Mouse (Mus musculus) liver, embryonic 14.5 days (tissue): ENCODE data around the gene Parvb. TPM values are rescaled to one million over a fixed set of nuclear protein-coding genes. Genes with fewer than 3 reads are reported as not detected.
A peak's percentile ranks its signal among the peaks of the same experiment; 100 is the strongest.

Experiments
- ATAC-seq: fragments of 200-750 bp; cut with Nextera tagmentation; 2 replicates; pipeline ENCODE4 v1.8.0; 2017; ENCODE audit warnings: moderate number of reproducible peaks, mild to moderate bottlenecking, moderate library complexity; ENCODE audit not compliant: insufficient read depth
- DNase-seq, 3 experiments: peaks; one replicate each; pipeline ENCODE4 v3.0.0-alpha.2; 2012 to 2013; ENCODE audit warnings: low read depth in 3 of 3, low spot score in 3 of 3
- H3K27ac ChIP-seq: fragments of 300-500 bp; sonication (generic); 2 replicates; pipeline ENCODE4 v1.5.1; 2014; ENCODE audit warnings: moderate library complexity, mild to moderate bottlenecking, control low read depth, inconsistent platforms
- H3K27me3 ChIP-seq: fragments of 300-500 bp; sonication (generic); 2 replicates; pipeline ENCODE4 v1.6.1; 2014; ENCODE audit warnings: mild to moderate bottlenecking, low read length, moderate library complexity; ENCODE audit not compliant: control insufficient read depth, insufficient read depth
- H3K36me3 ChIP-seq: fragments of 300-500 bp; sonication (generic); replicated peaks from 2 replicates; pipeline ENCODE4 v1.6.1; 2014; ENCODE audit warnings: low read depth; ENCODE audit not compliant: control insufficient read depth, insufficient read depth
- H3K4me1 ChIP-seq, 2 experiments: fragments of 200-500 bp in 1 of 2; fragments of 300-500 bp in 1 of 2; sonication (generic) in 1 of 2; replicated peaks; 2 replicates each; pipeline ENCODE4 v1.6.1; 2012 to 2014; ENCODE audit warnings: antibody characterized with exemption in 1 of 2, inconsistent platforms in 1 of 2, low read length in 1 of 2; ENCODE audit not compliant: control insufficient read depth in 2 of 2, insufficient read depth in 2 of 2
- H3K4me2 ChIP-seq: fragments of 300-500 bp; sonication (generic); 2 replicates; pipeline ENCODE4 v1.6.1; 2014; ENCODE audit warnings: low read depth, mild to moderate bottlenecking, control low read depth, moderate library complexity
- H3K4me3 ChIP-seq, 2 experiments: fragments of 200-500 bp in 1 of 2; fragments of 300-500 bp in 1 of 2; sonication (generic) in 1 of 2; 2 replicates each; pipeline ENCODE4 v1.5.1; 2012 to 2014; ENCODE audit warnings: low read depth in 2 of 2, low read length in 2 of 2, mild to moderate bottlenecking in 2 of 2, control low read depth in 1 of 2, inconsistent platforms in 1 of 2, moderate library complexity in 1 of 2; ENCODE audit not compliant: insufficient read depth in 1 of 2
- H3K9ac ChIP-seq: fragments of 300-500 bp; sonication (generic); replicated peaks from 2 replicates; pipeline ENCODE4 v1.6.1; 2014; ENCODE audit warnings: mild to moderate bottlenecking, control low read depth, moderate library complexity
- H3K9me3 ChIP-seq: fragments of 300-500 bp; sonication (generic); 2 replicates; pipeline ENCODE4 v1.6.1; 2016; ENCODE audit warnings: low read length, mixed read lengths; ENCODE audit not compliant: control insufficient read depth
- CTCF ChIP-seq: IDR thresholded peaks from 2 replicates; pipeline ENCODE4 v1.5.1; 2016; ENCODE audit warnings: antibody characterized with exemption, low read depth, control low read depth
- EP300 ChIP-seq: IDR thresholded peaks from 2 replicates; pipeline ENCODE4 v1.6.1; 2016; ENCODE audit warnings: antibody characterized with exemption, low read depth
- WGBS: fragments of 180-500 bp; shearing (Covaris S2); extraction: QIAGEN DNeasy Blood & Tissue Kit; methylation state at CpG from one replicate; pipeline ENCODE4 v1.1.7; 2014; ENCODE audit not compliant: insufficient replicate concordance; 5-methylcytosine and 5-hydroxymethylcytosine counted together
- polyA plus RNA-seq, 2 experiments: library from polyadenylated mRNA; depleted of rRNA in 1 of 2; stranded (reverse) in 1 of 2; unstranded in 1 of 2; fragments of >200 nt; fragmentation: Nextera tagmentation in 1 of 2; extraction: Ambion mirVana in 1 of 2; gene quantifications; 2 replicates each; pipeline versions ENCODE4 v1.2.1 to v1.2.3; 2012 to 2014

The Parvb gene
- polyA plus RNA-seq, 2 experiments: 7.3 to 22.6 TPM

GRCm38 (mm10) chr15:84336281-84336817 is 104.5 kb downstream of the Parvb start:
- 45% methylated on average over 12 of the region's 12 CpGs for WGBS
- H3K9me3 ChIP-seq: no peaks in the 10 kb centered on the region
- ATAC-seq (no peak), DNase-seq (no peak)
- no peak overlapping the region for H3K4me2 ChIP-seq
- H3K9ac ChIP-seq: no peak overlapping the region
- no peak overlapping the region for H3K4me3 ChIP-seq
- H3K4me1 ChIP-seq: no peaks in the 10 kb centered on the region; a peak in 1 of 4 replicates
- TF ChIP-seq EP300 (no peak), CTCF (no peak)
- no peaks in the 10 kb centered on the region for H3K27me3 ChIP-seq
- no peak overlapping the region for H3K27ac ChIP-seq
- H3K36me3 ChIP-seq: no peaks in the 10 kb centered on the region

- Histone ChIP-seq H3K9ac (no peak overlapping the region), H3K36me3 (no peaks in the 10 kb centered on the region), H3K27me3 (no peaks in the 10 kb centered on the region), H3K9me3 (no peaks in the 10 kb centered on the region), H3K4me1 (no peaks in the 10 kb centered on the region; a peak in 1 of 4 replicates), H3K27ac (no peak overlapping the region), H3K4me2 (no peak overlapping the region), H3K4me3 (no peak overlapping the region)
- TF ChIP-seq CTCF: no peak
- TF ChIP-seq EP300: no peak
- 50% methylated on average over 5 of the region's 5 CpGs for WGBS
- DNase-seq (no peak), ATAC-seq (no peak)
Measured at GRCm38 (mm10) chr15:84337599-84337998, 105.8 kb downstream of the Parvb start.

GRCm38 (mm10) chr15:84340926-84341325 is 109.1 kb downstream of the Parvb start:
- Histone ChIP-seq H3K4me2 (no peak overlapping the region), H3K36me3 (no peaks in the 10 kb centered on the region), H3K4me3 (no peak overlapping the region), H3K4me1 (no peaks in the 10 kb centered on the region; a peak in 1 of 4 replicates), H3K27me3 (no peaks in the 10 kb centered on the region), H3K27ac (no peak overlapping the region), H3K9me3 (no peaks in the 10 kb centered on the region), H3K9ac (no peak overlapping the region)
- ATAC-seq: no peak
- WGBS: 23% methylated on average over 2 of the region's 2 CpGs
- DNase-seq: no peak
- TF ChIP-seq EP300: no peak
- no peak for TF ChIP-seq CTCF

GRCm38 (mm10) chr15:84348769-84349168 is 116.9 kb downstream of the Parvb start:
- peaks cover 4% of the 10 kb centered on the region for H3K9me3 ChIP-seq
- no peak overlapping the region for H3K27ac ChIP-seq
- H3K4me3 ChIP-seq: no peak overlapping the region
- no peaks in the 10 kb centered on the region for H3K27me3 ChIP-seq
- peak; percentile 63 for TF ChIP-seq CTCF
- no peak for TF ChIP-seq EP300
- ATAC-seq: no peak
- 68% methylated on average over 4 of the region's 4 CpGs for whole genome bisulfite sequencing
- no peak overlapping the region for H3K9ac ChIP-seq
- DNase-seq: no peak
- H3K36me3 ChIP-seq: no peaks in the 10 kb centered on the region
- 0 out of 4 replicates have a peak, but pooled peaks cover 0 to 3% of the 10 kb centered on the region in 2 experiments for H3K4me1 ChIP-seq
- H3K4me2 ChIP-seq: no peak overlapping the region

GRCm38 (mm10) chr15:84349915-84350738 is 118.3 kb downstream of the Parvb start:
- Histone ChIP-seq H3K4me3 (no peak overlapping the region), H3K36me3 (no peaks in the 10 kb centered on the region), H3K27me3 (no peaks in the 10 kb centered on the region), H3K9me3 (peaks cover 4% of the 10 kb centered on the region), H3K9ac (no peak overlapping the region), H3K27ac (no peak overlapping the region), H3K4me1 (0 out of 4 replicates have a peak, but pooled peaks cover 0 to 5% of the 10 kb centered on the region in 2 experiments), H3K4me2 (no peak overlapping the region)
- ATAC-seq: no peak
- 32% methylated on average over 14 of the region's 14 CpGs for WGBS
- TF ChIP-seq CTCF: no peak
- no peak for TF ChIP-seq EP300
- DNase-seq: no peak
